In the genomic region with DNA sequence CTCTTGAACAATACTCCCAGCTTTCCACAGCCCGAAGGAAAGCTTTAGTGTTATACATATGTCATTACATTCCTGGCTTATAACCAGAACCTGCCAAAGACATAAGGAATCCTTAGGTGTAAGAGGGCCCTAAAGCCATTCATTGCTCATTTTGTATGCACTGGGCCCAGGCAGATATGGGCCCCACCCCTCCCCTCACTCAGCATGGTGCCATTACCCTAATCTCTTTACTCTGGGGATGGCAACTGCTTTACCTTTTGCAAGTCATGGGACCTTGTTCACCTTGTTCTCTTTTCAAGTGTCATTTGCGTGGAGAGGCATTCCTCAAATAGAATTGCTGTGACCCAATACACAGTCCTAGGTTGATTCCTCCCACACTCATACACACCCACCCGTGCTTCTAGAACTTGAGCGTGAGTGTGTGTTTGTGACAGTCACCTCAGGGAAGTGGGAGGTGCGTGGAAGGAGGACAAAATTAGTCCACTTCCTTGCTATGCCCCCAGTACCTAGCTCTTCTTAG, we compare ENCODE assay signal across 33 mouse cellular contexts.
DNase-seq lines count a peak whose midpoint lies in the region; ATAC-seq and TF ChIP-seq lines count a peak whose summit lies in the region.
"Had no signal": no experiment of that assay in that cellular context is flagged by ENCODE, and none has a peak within 500 bp of the region (broad histone marks: within the 10 kb centered on the region; RNA-seq: fewer than 3 reads in every experiment).

No protein-coding gene starts in this region.

- no peaks in the 10 kb centered on the region for H3K36me3 ChIP-seq in midbrain, embryonic 10.5 days
- H3K36me3 ChIP-seq in forebrain, postnatal 0 days (ENCODE audit: insufficient read depth) = no peaks in the 10 kb centered on the region
- H3K36me3 ChIP-seq: embryonic facial prominence, embryonic 10.5 days; embryonic facial prominence, embryonic 15.5 days; G1E; hindbrain, embryonic 13.5 days; limb, embryonic 13.5 days; liver, embryonic 13.5 days; neural tube, embryonic 15.5 days had no signal

- no peak for TF ChIP-seq CTCF in forebrain, postnatal 0 days (IDR thresholded peaks at IDR 0.05; ENCODE audit: low read depth)

- no peak overlapping the region for H3K27ac ChIP-seq in midbrain, embryonic 10.5 days (replicated peaks)
- no peak overlapping the region for H3K27ac ChIP-seq in forebrain, postnatal 0 days (ENCODE audit: low read depth, low read length)
- H3K27ac ChIP-seq: embryonic facial prominence, embryonic 10.5 days; embryonic facial prominence, embryonic 15.5 days; forebrain, embryonic 13.5 days; gastrocnemius, adult 2 months; hindbrain, embryonic 13.5 days; left cerebral cortex, adult 2 months; limb, embryonic 13.5 days; liver, embryonic 13.5 days; macrophage; neural tube, embryonic 15.5 days had no signal

- no peaks in the 10 kb centered on the region for H3K9me3 ChIP-seq in midbrain, embryonic 10.5 days (replicated peaks)
- H3K9me3 ChIP-seq in forebrain, postnatal 0 days (ENCODE audit: low read length) = no peaks in the 10 kb centered on the region
- H3K9me3 ChIP-seq: embryonic facial prominence, embryonic 10.5 days; embryonic facial prominence, embryonic 15.5 days; forebrain, embryonic 13.5 days; hindbrain, embryonic 13.5 days; limb, embryonic 13.5 days; liver, embryonic 13.5 days; neural tube, embryonic 15.5 days had no signal

- peaks cover 6% of the 10 kb centered on the region; the same call in 1 of the 2 replicates for H3K4me1 ChIP-seq in midbrain, embryonic 10.5 days
- no peaks in the 10 kb centered on the region for H3K4me1 ChIP-seq in forebrain, postnatal 0 days (ENCODE audit: insufficient read depth)
- H3K4me1 ChIP-seq: embryonic facial prominence, embryonic 10.5 days; liver, embryonic 13.5 days; neural tube, embryonic 15.5 days had no signal

- WGBS in midbrain, embryonic 10.5 days = 61% methylated on average over 5 of the region's 5 CpGs
- WGBS in forebrain, postnatal 0 days = 61% methylated on average over 5 of the region's 5 CpGs

- no peaks in the 10 kb centered on the region for H3K27me3 ChIP-seq in midbrain, embryonic 10.5 days (ENCODE audit: low read depth, poor library complexity, severe bottlenecking)
- no peaks in the 10 kb centered on the region for H3K27me3 ChIP-seq in forebrain, postnatal 0 days (ENCODE audit: insufficient read depth, low read length)
- H3K27me3 ChIP-seq: CH12.LX; embryonic facial prominence, embryonic 15.5 days; forebrain, embryonic 13.5 days; limb, embryonic 13.5 days; liver, embryonic 13.5 days; neural tube, embryonic 15.5 days had no signal

- DNase-seq in frontal cortex, postnatal 25 days (ENCODE audit: low spot score in 2 of 2) = no peak
- DNase-seq in lung, adult 18-20 months = peak; percentile 55 to 77
- DNase-seq in lung, postnatal 10 days = peak; percentile 29
- DNase-seq in midbrain, embryonic 10.5 days (ENCODE audit: low spot score) = no peak
- no peak for DNase-seq in layer of hippocampus, postnatal 36 days
- no peak for DNase-seq in forebrain, postnatal 0 days
- DNase-seq: adrenal gland, postnatal 14 days; cerebellum, adult 11-12 months; cerebellum, postnatal 10 days; gastrocnemius, adult 2 months; gastrocnemius, postnatal 36 days; heart, adult 18-20 months; heart, postnatal 36 days; kidney, postnatal 14 days; liver, embryonic 13.5 days; midbrain, embryonic 14.5 days; retina, postnatal 1 day; right cerebral cortex, postnatal 25 days; spleen, adult 18-20 months; thymus, postnatal 14 days had no signal

- H3K4me2 ChIP-seq in forebrain, postnatal 0 days (ENCODE audit: low read depth) = no peak overlapping the region
- H3K4me2 ChIP-seq: embryonic facial prominence, embryonic 15.5 days; forebrain, embryonic 13.5 days; heart, embryonic 11.5 days; hindbrain, embryonic 13.5 days; limb, embryonic 13.5 days; liver, embryonic 13.5 days; neural tube, embryonic 15.5 days had no signal

- no peak overlapping the region for H3K4me3 ChIP-seq in midbrain, embryonic 10.5 days
- no peak overlapping the region for H3K4me3 ChIP-seq in forebrain, postnatal 0 days (ENCODE audit: low read depth, low read length)
- H3K4me3 ChIP-seq: embryonic facial prominence, embryonic 10.5 days; embryonic facial prominence, embryonic 15.5 days; forebrain, embryonic 13.5 days; gastrocnemius, adult 2 months; hindbrain, embryonic 13.5 days; left cerebral cortex, adult 2 months; limb, embryonic 13.5 days; liver, embryonic 13.5 days; neural tube, embryonic 15.5 days had no signal

- peak; percentile 57; the same call in 1 of the 2 replicates for ATAC-seq in frontal cortex, adult (ENCODE audit: low TSS enrichment)
- no peak for ATAC-seq in forebrain, postnatal 0 days
- ATAC-seq: forebrain, embryonic 13.5 days; intestine, embryonic 16.5 days had no signal

- H3K9ac ChIP-seq in forebrain, postnatal 0 days = no peak overlapping the region
- H3K9ac ChIP-seq: embryonic facial prominence, embryonic 15.5 days; forebrain, embryonic 13.5 days; hindbrain, embryonic 13.5 days; limb, embryonic 13.5 days; liver, embryonic 13.5 days; neural tube, embryonic 15.5 days had no signal

Comparison
In these comparisons a context has a peak if more than half of its experiments do, and no peak if none do; other contexts are left out.
1. DNase-seq: peak in lung, adult 18-20 months (2 of 2) and lung, postnatal 10 days (single experiment); none in frontal cortex, postnatal 25 days (0 of 2), midbrain, embryonic 10.5 days (single experiment), layer of hippocampus, postnatal 36 days (0 of 2) and forebrain, postnatal 0 days (single experiment).